Mouse (Mus musculus): ENCODE data around the gene Bsnd. TPM values are rescaled to one million over a fixed set of nuclear protein-coding genes. Genes with fewer than 3 reads are reported as not detected.

Bsnd gene
- total and polyA plus RNA-seq, 3 experiments = 0.59 to 3.0 (median 1.8) TPM

DNA sequence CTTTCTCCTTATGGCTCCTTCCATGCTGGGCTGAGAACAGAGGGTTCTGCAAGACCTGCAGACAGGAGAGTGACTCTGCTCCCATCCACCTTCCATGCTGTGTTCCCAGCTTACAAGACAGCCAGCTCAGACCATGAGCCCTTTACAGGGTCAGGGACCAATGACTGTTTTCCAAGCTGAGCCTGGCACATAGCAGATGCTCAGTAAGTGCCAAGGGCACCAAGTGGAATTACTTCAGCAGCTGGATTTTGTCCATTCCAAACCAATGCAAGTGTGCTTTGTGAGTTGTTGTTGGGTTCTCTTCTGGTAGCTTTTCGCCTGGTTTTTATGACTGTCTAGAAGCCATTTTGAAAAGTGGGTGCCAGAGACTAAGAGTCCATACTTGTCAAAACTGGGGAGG, 8.3 kb downstream of the Bsnd start:
- Histone ChIP-seq H3K27me3 (replicated peaks) (peaks cover 33% of the 10 kb centered on the region), H3K4me2 (ENCODE audit: insufficient read depth, low read depth, poor library complexity, severe bottlenecking) (no peak overlapping the region), H3K79me2 (replicated peaks; ENCODE audit: control insufficient read depth, extremely low read depth, insufficient read depth, poor library complexity, severe bottlenecking) (no peaks in the 10 kb centered on the region), H3K27ac (ENCODE audit: insufficient read depth, low read depth) (no peak overlapping the region), H3K36me3 (replicated peaks in 1 of 2; ENCODE audit: control insufficient read depth in 1 of 2, insufficient read depth in 1 of 2, low read length in 1 of 2) (peaks cover 0 to 10% of the 10 kb centered on the region in 2 experiments), H3K9me3 (replicated peaks; ENCODE audit: low read length) (no peaks in the 10 kb centered on the region), H3K4me1 (ENCODE audit: control insufficient read depth in 1 of 2, insufficient read depth in 2 of 2) (peaks cover 0 to 9% of the 10 kb centered on the region in 2 experiments; a peak in 3 of 4 replicates), H3K4me3 (replicated peaks in 1 of 3; ENCODE audit: low read depth in 2 of 3, low read length in 2 of 3, poor library complexity in 1 of 3) (no peak overlapping the region), H3K9ac (ENCODE audit: insufficient read depth, low read depth) (no peak overlapping the region)
- in situ Hi-C loops (cut with MboI; ENCODE audit: low pct_ligation_motif_present, low pct_unique_long_range_greater_than_20kb, low sequenced_read_pairs) (no loop called here), dilution Hi-C loops (cut with MboI; ENCODE audit: extremely low pct_ligation_motif_present, extremely low pct_unique_long_range_greater_than_20kb, low sequenced_read_pairs) (no loop called here)
- no peak for DNase-seq (ENCODE audit: extremely low read depth)
- TF ChIP-seq ETS1 (conservative IDR thresholded peaks at IDR 0.05; ENCODE audit: low read depth, low read length) (no peak), NRF1 (IDR thresholded peaks at IDR 0.05; ENCODE audit: low read depth, low read length) (no peak), ZKSCAN1 (IDR thresholded peaks at IDR 0.05; ENCODE audit: borderline replicate concordance, low read depth, low read length) (no peak), BHLHE40 (IDR thresholded peaks at IDR 0.05; ENCODE audit: low read depth, low read length) (no peak), NELFE (IDR thresholded peaks at IDR 0.05; ENCODE audit: low read depth, low read length) (no peak), MXI1 (IDR thresholded peaks at IDR 0.05; ENCODE audit: low read depth, low read length) (no peak), RCOR1 (conservative IDR thresholded peaks at IDR 0.05; ENCODE audit: low read depth, low read length) (no peak), ZMIZ1 (IDR thresholded peaks at IDR 0.05; ENCODE audit: low read depth, low read length) (no peak), UBTF (IDR thresholded peaks at IDR 0.05; ENCODE audit: low read depth, low read length) (no peak), PAX5 (IDR thresholded peaks at IDR 0.05; ENCODE audit: low read length) (no peak), SIN3A (IDR thresholded peaks at IDR 0.05; ENCODE audit: low read length) (no peak), ZC3H11A (IDR thresholded peaks at IDR 0.05; ENCODE audit: low read depth, low read length) (no peak)

DNA sequence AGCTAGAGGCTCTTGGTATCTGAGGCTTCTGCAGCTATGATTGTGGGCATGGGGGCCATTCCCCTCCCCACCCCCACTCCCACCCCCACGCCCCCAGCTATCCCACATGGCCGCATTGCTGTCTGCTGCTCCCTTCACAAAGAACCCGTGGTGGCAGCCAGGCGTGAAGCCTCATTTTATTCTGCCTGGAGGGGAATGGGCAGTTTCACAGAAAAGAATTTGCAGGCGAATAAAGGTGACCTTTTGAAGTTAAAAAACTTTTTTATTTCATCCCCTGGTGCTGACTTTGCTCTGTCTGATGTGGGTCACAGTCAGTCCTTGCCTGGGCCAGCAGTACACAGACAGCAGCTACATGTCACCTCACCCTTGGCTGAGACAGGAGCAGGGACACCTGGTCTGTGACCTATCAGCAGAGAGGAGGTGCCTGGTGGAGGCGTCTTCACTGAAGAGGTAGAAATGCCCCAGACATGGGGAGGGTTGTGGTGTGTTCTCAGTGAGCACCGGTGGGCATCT, 8.8 kb downstream of the Bsnd start:
- in situ Hi-C loops (cut with MboI; ENCODE audit: low pct_ligation_motif_present, low pct_unique_long_range_greater_than_20kb, low sequenced_read_pairs) = no loop called here

More for the DNA sequence above, 8.8 kb downstream of the Bsnd start:
- dilution Hi-C loops (cut with MboI; ENCODE audit: extremely low pct_ligation_motif_present, extremely low pct_unique_long_range_greater_than_20kb, low sequenced_read_pairs) = no loop called here
- Histone ChIP-seq H3K4me2 (ENCODE audit: insufficient read depth, low read depth, poor library complexity, severe bottlenecking) (no peak overlapping the region), H3K79me2 (replicated peaks; ENCODE audit: control insufficient read depth, extremely low read depth, insufficient read depth, poor library complexity, severe bottlenecking) (no peaks in the 10 kb centered on the region), H3K27me3 (replicated peaks) (peaks cover 34% of the 10 kb centered on the region), H3K27ac (ENCODE audit: insufficient read depth, low read depth) (no peak overlapping the region), H3K9me3 (replicated peaks; ENCODE audit: low read length) (no peaks in the 10 kb centered on the region), H3K4me3 (replicated peaks in 1 of 3; ENCODE audit: low read depth in 2 of 3, low read length in 2 of 3, poor library complexity in 1 of 3) (no peak overlapping the region), H3K9ac (ENCODE audit: insufficient read depth, low read depth) (no peak overlapping the region), H3K4me1 (ENCODE audit: control insufficient read depth in 1 of 2, insufficient read depth in 2 of 2) (peaks cover 0 to 9% of the 10 kb centered on the region in 2 experiments; a peak in 3 of 4 replicates), H3K36me3 (replicated peaks in 1 of 2; ENCODE audit: control insufficient read depth in 1 of 2, insufficient read depth in 1 of 2, low read length in 1 of 2) (peaks cover 0 to 10% of the 10 kb centered on the region in 2 experiments)
- no peak for TF ChIP-seq USF2 (conservative IDR thresholded peaks at IDR 0.05; ENCODE audit: low read depth, low read length)
- TF ChIP-seq MAZ (IDR thresholded peaks at IDR 0.05; ENCODE audit: low read depth, low read length) = no peak
- no peak for TF ChIP-seq ELF1 (IDR thresholded peaks at IDR 0.05; ENCODE audit: low read depth, low read length)
- TF ChIP-seq POLR2AphosphoS2 (IDR thresholded peaks at IDR 0.05; ENCODE audit: low read depth, low read length) = no peak
- TF ChIP-seq E2F4 (IDR thresholded peaks at IDR 0.05; ENCODE audit: insufficient replicate concordance, low read depth, low read length) = no peak
- no peak for TF ChIP-seq ETS1 (conservative IDR thresholded peaks at IDR 0.05; ENCODE audit: low read depth, low read length)
- TF ChIP-seq NELFE (IDR thresholded peaks at IDR 0.05; ENCODE audit: low read depth, low read length) = no peak
- TF ChIP-seq POLR2A (IDR thresholded peaks at IDR 0.05; ENCODE audit: low read depth, low read length) = no peak
- no peak for TF ChIP-seq RAD21 (IDR thresholded peaks at IDR 0.05; ENCODE audit: low read depth, low read length)
- DNase-seq (ENCODE audit: extremely low read depth) = no peak

Measured in CH12.LX (cell line).